ENCODE assay signal across 8 mouse cellular contexts in genomic region chr4:120747941-120748866, GRCm38 (mm10). TPM values are rescaled to one million over a fixed set of nuclear protein-coding genes. Genes with fewer than 3 reads are reported as not detected.
DNase-seq lines count a peak whose midpoint lies in the region; ATAC-seq and TF ChIP-seq lines count a peak whose summit lies in the region.

Kcnq4 (minus strand) TSS chr4:120748612.

- no peaks in the 10 kb centered on the region for H3K36me3 ChIP-seq in embryonic facial prominence, embryonic 15.5 days
- H3K36me3 ChIP-seq in intestine, embryonic 15.5 days = no peaks in the 10 kb centered on the region
- H3K36me3 ChIP-seq in neural tube, embryonic 13.5 days = no peaks in the 10 kb centered on the region

- H3K27ac ChIP-seq in layer of hippocampus, adult 2 months = no peak within 1 kb of the TSS
- no peak within 1 kb of the TSS for H3K27ac ChIP-seq in embryonic facial prominence, embryonic 15.5 days (replicated peaks)
- no peak within 1 kb of the TSS for H3K27ac ChIP-seq in intestine, embryonic 15.5 days
- no peak within 1 kb of the TSS for H3K27ac ChIP-seq in neural tube, embryonic 13.5 days (replicated peaks)

- H3K9me3 ChIP-seq in embryonic facial prominence, embryonic 15.5 days (replicated peaks) = no peaks in the 10 kb centered on the region
- H3K9me3 ChIP-seq in intestine, embryonic 15.5 days = no peaks in the 10 kb centered on the region
- H3K9me3 ChIP-seq in neural tube, embryonic 13.5 days = no peaks in the 10 kb centered on the region

- TF ChIP-seq CTCF in layer of hippocampus, adult 2 months (conservative IDR thresholded peaks at IDR 0.05) = no peak

- H3K27me3 ChIP-seq in embryonic facial prominence, embryonic 15.5 days = peaks cover 70% of the 10 kb centered on the region
- H3K27me3 ChIP-seq in intestine, embryonic 15.5 days (replicated peaks) = peaks cover 55% of the 10 kb centered on the region
- H3K27me3 ChIP-seq in neural tube, embryonic 13.5 days = peaks cover 72% of the 10 kb centered on the region

- 4% methylated on average over 42 of the region's 42 CpGs for WGBS in embryonic facial prominence, embryonic 15.5 days
- WGBS in intestine, embryonic 15.5 days = 5% methylated on average over 42 of the region's 42 CpGs
- 2% methylated on average over 42 of the region's 42 CpGs for WGBS in neural tube, embryonic 13.5 days

- ATAC-seq in embryonic facial prominence, embryonic 15.5 days (ENCODE audit: insufficient number of reproducible peaks, low FRiP score, low TSS enrichment, low read depth) = no peak
- no peak for ATAC-seq in intestine, embryonic 15.5 days
- ATAC-seq in neural tube, embryonic 13.5 days (ENCODE audit: low read depth) = peak; percentile 2; the same call in 1 of the 2 replicates

- H3K4me3 ChIP-seq in layer of hippocampus, adult 2 months = peak within 1 kb of the TSS; percentile 58
- peak within 1 kb of the TSS; percentile 67 for H3K4me3 ChIP-seq in embryonic facial prominence, embryonic 15.5 days (replicated peaks)
- peak within 1 kb of the TSS; percentile 70 for H3K4me3 ChIP-seq in intestine, embryonic 15.5 days (replicated peaks)
- peak within 1 kb of the TSS; percentile 67 for H3K4me3 ChIP-seq in neural tube, embryonic 13.5 days

- H3K9ac ChIP-seq in embryonic facial prominence, embryonic 15.5 days = no peak within 1 kb of the TSS
- peak within 1 kb of the TSS; percentile 49 for H3K9ac ChIP-seq in intestine, embryonic 15.5 days
- peak within 1 kb of the TSS; percentile 81 for H3K9ac ChIP-seq in neural tube, embryonic 13.5 days

- peak within 1 kb of the TSS; percentile 100 for H3K4me2 ChIP-seq in embryonic facial prominence, embryonic 15.5 days (replicated peaks)
- H3K4me2 ChIP-seq in intestine, embryonic 15.5 days (replicated peaks) = peak within 1 kb of the TSS; percentile 100
- H3K4me2 ChIP-seq in neural tube, embryonic 13.5 days = peak within 1 kb of the TSS; percentile 100

- peaks cover 24% of the 10 kb centered on the region; the same call in 1 of the 2 replicates for H3K4me1 ChIP-seq in embryonic facial prominence, embryonic 15.5 days
- H3K4me1 ChIP-seq in intestine, embryonic 15.5 days (replicated peaks) = peaks cover 12% of the 10 kb centered on the region
- peaks cover 29% of the 10 kb centered on the region for H3K4me1 ChIP-seq in neural tube, embryonic 13.5 days (replicated peaks)

- DNase-seq in layer of hippocampus, adult 2 months (ENCODE audit: low spot score in 2 of 2) = no peak
- DNase-seq in layer of hippocampus, adult 9-10 months (ENCODE audit: low spot score) = no peak
- DNase-seq in spleen, adult 12 weeks (ENCODE audit: low spot score) = no peak
- DNase-seq in adrenal gland, postnatal 25 days = no peak
- DNase-seq in yolk sac, embryonic 10.5 days (ENCODE audit: low spot score) = no peak

RNA-seq across cellular contexts. Expression of gene Kcnq4, which starts in this region (rescaled TPM):
- total RNA-seq in layer of hippocampus, adult 2 months (2021) = 1 to 10 TPM; 4.2 to 4.3 TPM
- polyA plus RNA-seq in embryonic facial prominence, embryonic 15.5 days (2015; fragmentation: Nextera tagmentation; extraction: Ambion mirVana) = 5.1 and 5.5 TPM in 2 replicates
- 2.2 and 2.3 TPM in 2 replicates for polyA plus RNA-seq in intestine, embryonic 15.5 days (2015; fragmentation: Nextera tagmentation; extraction: Ambion mirVana)
- 5.0 and 5.8 TPM in 2 replicates for polyA plus RNA-seq in neural tube, embryonic 13.5 days (2015; fragmentation: Nextera tagmentation; extraction: Ambion mirVana)
- 1.5 and 2.0 TPM in 2 replicates for total RNA-seq in adrenal gland, postnatal 25 days (2021)
